Mouse (Mus musculus) thymus, postnatal 14 days (tissue): ENCODE results near the gene Olfr503.
"Not testable (repeated sequence)": the region's sequence is repeated elsewhere in the genome, so short reads cannot be mapped to it uniquely, and the experiment has no call there.

Source experiments
- DNase-seq: peaks from one replicate; pipeline ENCODE4 v3.0.0; 2021

Gene Olfr503

DNA sequence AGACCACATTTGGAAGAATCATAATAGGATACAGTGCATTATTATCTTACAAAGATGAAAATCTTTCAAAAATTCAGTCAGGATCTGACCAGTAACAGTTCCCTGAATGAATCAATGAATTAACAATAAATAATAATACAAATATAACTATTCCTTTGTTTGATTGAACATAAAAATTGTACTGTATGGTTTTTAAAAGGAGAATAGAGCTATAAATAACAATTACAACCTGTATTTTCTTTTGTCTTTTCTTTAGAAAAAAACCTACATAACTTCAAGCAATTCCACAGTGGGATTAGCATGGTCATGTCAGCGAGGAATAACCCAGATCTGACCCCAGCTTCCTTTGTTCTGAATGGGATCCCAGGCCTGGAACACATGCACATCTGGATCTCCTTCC lies at the start of gene Olfr503:
Gene Olfr503, plus strand, starts transcription at position 301 of the 400 bp plus-strand sequence.
- DNase-seq = not testable (repeated sequence)

DNA sequence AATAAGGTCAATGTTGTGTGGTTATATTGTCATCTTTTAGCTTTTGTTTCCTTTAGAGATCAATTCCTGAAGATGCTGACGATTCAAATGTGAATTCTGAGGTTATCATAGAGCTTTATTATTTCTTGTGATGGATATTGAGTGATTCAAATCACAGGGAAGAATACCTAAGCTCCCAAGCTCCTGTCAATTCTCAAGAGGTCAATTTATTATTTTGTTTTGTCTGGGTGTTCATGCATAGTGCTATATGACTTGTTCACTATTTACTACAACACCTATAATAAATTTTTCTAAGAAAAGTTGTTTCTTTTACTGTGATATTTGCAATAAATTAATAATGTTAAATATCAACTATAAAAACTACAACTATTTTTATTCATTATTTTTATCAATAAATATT lies 19.4 kb upstream of the Olfr503 start, which contains the start of gene Olfr502:
Gene Olfr502, minus strand, starts transcription at position 101 of the 400 bp plus-strand sequence.
- DNase-seq = no peak

DNA sequence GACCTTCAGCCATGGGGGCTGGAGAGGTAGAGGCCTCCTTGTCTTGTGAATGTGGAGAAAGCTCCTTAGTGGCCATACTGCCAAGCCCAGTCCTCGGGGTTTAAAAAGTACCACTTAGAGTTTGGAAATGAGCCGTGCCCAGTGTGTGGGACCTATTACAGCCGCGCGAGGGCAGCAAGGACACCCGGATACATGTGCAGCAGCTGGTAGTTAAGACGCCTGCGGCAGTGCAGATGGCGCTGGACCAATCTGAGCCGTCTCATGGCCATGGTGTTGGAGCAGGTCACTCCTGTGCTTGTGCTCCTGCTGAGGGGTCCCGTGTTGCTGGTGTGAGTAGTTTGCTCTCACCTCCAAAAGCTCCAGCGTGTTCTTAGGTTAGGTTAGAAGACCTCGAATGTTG lies 1.9 kb upstream of the Olfr503 start:
- no peak for DNase-seq

DNA sequence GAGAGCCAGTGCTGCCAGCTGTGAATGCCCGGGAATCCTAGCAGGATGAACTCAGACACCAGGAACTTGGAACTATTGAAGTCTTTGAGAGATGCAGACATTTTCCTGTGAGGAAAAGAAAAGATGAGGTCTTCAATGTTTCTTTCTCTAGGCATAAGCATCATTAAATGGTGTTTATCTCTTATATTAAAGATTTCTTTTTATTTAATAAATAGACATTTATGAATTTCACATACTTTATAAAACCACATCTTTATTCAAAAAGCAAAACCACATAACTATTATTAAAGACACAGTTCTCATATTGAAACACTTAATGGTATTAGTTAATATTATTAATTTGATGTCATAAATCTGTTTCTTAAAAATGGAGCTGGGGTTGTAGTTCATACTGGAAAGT lies 21.4 kb downstream of the Olfr503 start, which contains the start of gene Olfr504:
Gene Olfr504, minus strand, starts transcription at position 101 of the 400 bp plus-strand sequence.
- DNase-seq = no peak

- DNase-seq = no peak
These were observed 45.5 kb downstream of the Olfr503 start for GRCm38 (mm10) chr7:108589797-108590196.
